Mouse (Mus musculus) heart, postnatal 14 days (tissue): ENCODE data around the gene Paip2b. TPM values are rescaled to one million over a fixed set of nuclear protein-coding genes. Genes with fewer than 3 reads are reported as not detected.

Experiments
- total RNA-seq, 2 experiments: library from RNA; stranded (reverse); gene quantifications; 2 replicates each; pipeline ENCODE4 v1.2.3; 2021

The Paip2b gene
- total RNA-seq, 2 experiments from 2014 or later: 23.2 to 27.9 TPM

Other genes with a start within 250 kb of the Paip2b start
- not detected for gene Clec4f, start 175.6 kb downstream of the Paip2b start, total RNA-seq
- gene Cd207, start 153.9 kb downstream of the Paip2b start, total RNA-seq: under 1 TPM; 0.37 to 0.76 TPM
- gene Vax2, start 120.5 kb downstream of the Paip2b start, total RNA-seq: not detected
- gene Atp6v1b1, start 88.8 kb downstream of the Paip2b start, total RNA-seq: under 1 TPM in 1 of 2 experiments, not detected in 1; 0.60 TPM
- gene Ankrd53, start 69.1 kb downstream of the Paip2b start, total RNA-seq: not detected
- 10 to 100 TPM; 71.0 to 79.6 TPM for gene Tex261, start 55.9 kb downstream of the Paip2b start, total RNA-seq
- gene Nagk, start 36.8 kb downstream of the Paip2b start, total RNA-seq: 10 to 100 TPM; 18.5 to 18.7 TPM
- 10 to 100 TPM; 57.2 to 73.8 TPM for gene Zfp638, start 35.4 kb upstream of the Paip2b start, total RNA-seq
- gene Dysf, start 176.8 kb upstream of the Paip2b start, total RNA-seq: 100 to 1,000 TPM; 115 to 119 TPM